Mouse (Mus musculus) embryonic fibroblast, embryonic 13.5 days (primary cell): ENCODE data around the gene Gmnn. TPM values are rescaled to one million over a fixed set of nuclear protein-coding genes. Genes with fewer than 3 reads are reported as not detected.

ENCODE experiments used
- H3K27ac ChIP-seq: 2 replicates; pipeline ENCODE4 v1.5.1; 2012; ENCODE audit warnings: low read length, control low read depth, inconsistent platforms; ENCODE audit not compliant: insufficient read depth
- H3K4me1 ChIP-seq: 2 replicates; pipeline ENCODE4 v1.6.1; 2011; ENCODE audit warnings: low read length; ENCODE audit not compliant: control insufficient read depth, insufficient read depth
- H3K4me3 ChIP-seq: 2 replicates; pipeline ENCODE4 v1.5.1; 2011; ENCODE audit warnings: mild to moderate bottlenecking, control low read depth, low read length; ENCODE audit not compliant: insufficient read depth
- CTCF ChIP-seq: IDR thresholded peaks from 2 replicates; pipeline ENCODE4 v1.5.1; 2011; ENCODE audit warnings: mild to moderate bottlenecking, control low read depth, low read length, moderate library complexity, borderline replicate concordance; ENCODE audit not compliant: insufficient read depth
- POLR2A ChIP-seq: IDR thresholded peaks from 2 replicates; pipeline ENCODE4 v1.6.1; 2011; ENCODE audit warnings: low read depth, mild to moderate bottlenecking, control low read depth, low read length, moderate library complexity
- polyA plus RNA-seq: library from polyadenylated mRNA; stranded (reverse); fragments of >200 nt; gene quantifications from 2 replicates; pipeline ENCODE4 v1.2.4, GENCODE M21; 2011; ENCODE audit warnings: low read depth; ENCODE audit not compliant: missing spikeins, insufficient read length

Gene Gmnn
- polyA plus RNA-seq = 20.9 and 33.8 TPM in 2 replicates

DNA sequence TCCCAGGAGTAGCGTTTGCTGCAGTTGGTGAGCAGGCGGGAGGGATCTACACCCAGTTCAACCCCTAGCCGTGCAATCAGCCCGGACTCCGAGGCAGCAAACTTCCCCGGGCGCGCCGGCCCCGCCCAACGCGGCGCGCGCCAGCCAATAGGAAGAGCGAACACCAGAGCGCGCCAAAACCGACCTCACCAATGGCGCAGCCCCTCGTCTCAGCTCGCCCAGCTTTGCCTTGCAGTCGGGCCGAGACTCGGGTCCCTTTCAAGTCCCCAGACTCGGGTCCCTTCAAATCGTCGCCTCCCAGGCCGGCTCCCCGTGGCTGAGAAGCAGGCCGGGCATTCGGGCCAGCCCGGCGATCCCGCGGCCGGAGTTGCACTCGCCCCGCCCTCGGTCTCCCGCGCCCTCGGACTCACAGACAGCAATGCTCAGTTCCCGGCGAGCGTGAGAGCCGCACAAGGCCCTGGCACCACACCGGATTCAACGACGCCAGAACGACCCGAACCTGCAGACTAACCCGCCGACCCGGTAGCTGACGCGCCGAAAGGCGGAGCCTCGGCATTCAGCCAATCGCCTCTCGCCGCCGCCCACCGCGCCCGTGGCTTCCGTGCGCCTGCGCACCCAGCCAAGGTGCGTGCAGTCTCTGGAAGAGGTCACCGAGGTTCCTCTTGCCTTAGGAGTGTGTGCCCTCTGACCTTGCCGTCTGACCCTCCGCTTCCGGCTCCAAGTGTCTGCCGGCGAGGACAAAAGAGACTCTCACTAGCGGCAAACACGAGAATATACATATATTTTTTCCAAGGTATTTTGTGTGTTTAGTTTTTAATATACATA lies at the start of gene Gmnn:
TSS of gene Gmnn (minus strand) at position 521 of the 825 bp plus-strand sequence.
- H3K27ac ChIP-seq = peak within 1 kb of the TSS; percentile 48
- H3K4me1 ChIP-seq = no peaks in the 10 kb centered on the region
- TF ChIP-seq POLR2A (peak; percentile 91), CTCF (no peak)
- peak within 1 kb of the TSS; percentile 72 for H3K4me3 ChIP-seq

DNA sequence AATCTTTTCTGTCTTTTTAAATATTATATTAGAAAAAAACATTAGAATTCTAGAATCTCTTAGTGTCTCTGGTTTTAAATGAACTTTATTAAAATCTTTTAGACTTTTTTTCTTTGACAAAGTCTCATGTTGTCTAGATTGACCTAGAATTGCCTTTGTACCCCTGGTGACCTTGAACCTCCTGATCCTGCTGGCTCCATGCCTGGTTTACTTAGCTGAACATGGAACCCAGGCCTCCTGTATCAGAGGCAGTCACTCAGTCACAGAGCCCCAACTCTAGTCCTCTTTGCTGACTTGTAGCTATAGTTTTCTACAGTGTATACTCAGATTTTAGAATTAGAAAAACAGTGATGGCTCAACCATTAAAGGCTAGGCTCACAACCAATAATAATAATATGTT lies 44.4 kb upstream of the Gmnn start:
- no peaks in the 10 kb centered on the region; the same call in 1 of the 2 replicates for H3K4me1 ChIP-seq
- TF ChIP-seq POLR2A (no peak), CTCF (no peak)
- H3K27ac ChIP-seq = no peak overlapping the region
- H3K4me3 ChIP-seq = no peak overlapping the region

DNA sequence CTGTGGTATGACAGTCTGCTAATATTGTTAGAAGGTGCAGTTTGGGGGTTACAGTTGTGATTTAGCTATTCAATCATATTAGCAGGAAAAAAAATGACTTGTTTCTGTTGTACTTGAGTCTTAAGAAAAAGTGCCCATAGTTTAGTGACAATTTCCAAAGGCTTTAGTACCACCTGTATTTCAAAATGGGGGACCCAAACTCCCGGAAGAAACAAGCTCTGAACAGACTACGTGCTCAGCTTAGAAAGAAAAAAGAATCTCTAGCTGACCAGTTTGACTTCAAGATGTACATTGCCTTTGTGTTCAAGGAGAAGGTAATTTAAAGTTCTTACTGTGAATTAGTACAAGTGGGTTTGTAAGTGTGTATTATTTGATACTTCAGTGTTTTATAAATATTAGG lies 41.5 kb upstream of the Gmnn start:
- TF ChIP-seq CTCF (no peak), POLR2A (no peak)
- H3K27ac ChIP-seq = no peak overlapping the region
- peaks cover 4% of the 10 kb centered on the region for H3K4me1 ChIP-seq
- H3K4me3 ChIP-seq = peak overlapping the region; percentile 100

DNA sequence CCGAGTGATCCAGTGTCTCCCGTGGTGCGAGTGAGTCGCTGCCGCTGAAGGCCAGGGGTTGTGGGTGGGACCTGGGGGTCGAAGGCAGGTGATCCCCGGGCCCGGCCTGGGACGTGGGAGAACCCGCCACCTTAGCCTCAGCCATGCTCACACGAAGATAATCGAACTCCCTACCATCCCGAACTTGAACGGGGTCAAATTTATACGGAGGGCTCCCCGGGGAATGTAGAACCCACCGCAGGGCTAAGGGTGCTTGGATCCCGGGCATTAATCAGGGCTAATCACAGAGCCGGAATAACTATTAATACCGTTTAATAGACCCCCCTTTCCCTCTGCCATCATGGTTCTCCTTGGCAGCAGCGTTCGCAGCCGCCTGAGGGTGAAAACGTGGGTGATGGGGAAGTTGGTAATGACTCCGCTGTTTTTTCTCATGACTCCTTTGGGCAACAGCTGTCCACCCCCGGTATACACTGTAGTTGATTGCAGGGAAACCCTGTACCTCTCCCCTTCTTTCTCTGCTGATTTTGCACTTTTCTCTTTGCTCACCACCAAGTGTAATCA lies 40.5 kb upstream of the Gmnn start:
- no peak overlapping the region for H3K27ac ChIP-seq
- no peak; the same call in 1 of the 2 replicates for TF ChIP-seq POLR2A
- TF ChIP-seq CTCF = no peak
- H3K4me3 ChIP-seq = peak overlapping the region; percentile 100
- H3K4me1 ChIP-seq = peaks cover 4% of the 10 kb centered on the region

DNA sequence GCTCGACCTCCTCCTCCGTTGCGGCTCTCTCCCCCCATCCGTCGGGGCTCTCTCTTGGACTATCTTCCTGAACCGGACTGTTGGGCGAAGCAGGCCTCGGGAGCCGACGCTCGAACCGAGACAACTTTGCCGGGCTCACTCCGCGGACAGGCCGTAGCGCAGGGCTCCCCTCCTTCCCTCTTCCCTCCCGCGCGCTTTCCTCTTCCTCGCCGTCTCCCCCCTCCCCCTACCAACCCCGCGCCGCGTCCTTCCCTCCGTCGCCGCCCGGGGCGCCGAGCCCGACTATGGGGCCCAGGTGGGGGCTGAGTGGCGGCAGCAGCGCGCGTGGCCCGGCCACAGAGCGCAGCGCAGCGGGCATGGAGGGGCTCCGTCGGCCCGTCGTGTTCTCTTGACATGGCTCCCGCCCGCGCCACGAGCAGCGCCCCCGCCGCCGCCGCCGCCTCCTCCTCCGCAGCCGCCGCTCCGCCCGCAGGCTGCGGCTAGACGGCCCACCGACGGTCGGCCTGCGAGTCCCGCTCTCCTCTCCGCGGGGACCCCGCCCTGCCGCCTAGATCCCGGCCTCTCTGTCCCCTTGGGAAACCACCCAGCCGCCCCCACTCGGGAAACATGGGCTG lies 39.7 kb upstream of the Gmnn start, which contains the start of gene BC005537:
TSS of gene BC005537 (plus strand) at position 350 of the 614 bp plus-strand sequence.
- Histone ChIP-seq H3K4me1 (peaks cover 4% of the 10 kb centered on the region), H3K4me3 (peak within 1 kb of the TSS; percentile 100), H3K27ac (peak within 1 kb of the TSS; percentile 96)
- TF ChIP-seq POLR2A = no peak
- no peak for TF ChIP-seq CTCF

DNA sequence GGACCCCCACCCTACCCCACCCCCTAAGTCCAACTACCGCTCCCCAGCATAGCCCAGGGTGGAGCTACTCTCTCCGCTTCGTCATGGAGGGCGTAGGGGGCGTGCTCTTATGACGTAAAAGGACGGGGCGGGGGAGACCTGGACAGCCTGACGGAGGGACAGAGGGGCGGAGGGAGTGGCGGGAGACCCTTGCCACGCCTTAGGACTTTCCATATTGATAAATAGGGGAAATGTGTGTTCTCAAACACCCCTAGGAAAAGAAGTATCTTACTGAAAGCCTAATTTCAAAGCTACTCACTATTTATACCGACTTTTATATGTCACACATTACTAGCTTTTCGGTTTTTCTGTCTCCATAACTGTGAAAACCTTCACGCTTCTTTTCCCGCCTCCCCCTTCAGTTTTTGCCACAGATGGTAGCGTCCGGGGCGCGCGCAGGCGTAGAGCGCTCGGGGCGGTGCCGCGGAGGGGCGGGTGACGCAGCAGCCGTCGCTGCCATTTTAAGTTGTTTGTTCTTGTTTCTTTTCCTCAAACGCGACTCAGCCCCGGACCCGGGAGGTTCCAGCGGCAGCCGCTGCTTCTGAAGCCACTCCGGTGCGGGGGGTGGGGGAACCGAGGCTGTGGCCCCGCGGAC lies 39.1 kb upstream of the Gmnn start:
- peaks cover 4% of the 10 kb centered on the region for H3K4me1 ChIP-seq
- H3K27ac ChIP-seq = peak overlapping the region; percentile 96
- peak overlapping the region; percentile 100 for H3K4me3 ChIP-seq
- TF ChIP-seq CTCF = no peak
- TF ChIP-seq POLR2A = peak; percentile 99

DNA sequence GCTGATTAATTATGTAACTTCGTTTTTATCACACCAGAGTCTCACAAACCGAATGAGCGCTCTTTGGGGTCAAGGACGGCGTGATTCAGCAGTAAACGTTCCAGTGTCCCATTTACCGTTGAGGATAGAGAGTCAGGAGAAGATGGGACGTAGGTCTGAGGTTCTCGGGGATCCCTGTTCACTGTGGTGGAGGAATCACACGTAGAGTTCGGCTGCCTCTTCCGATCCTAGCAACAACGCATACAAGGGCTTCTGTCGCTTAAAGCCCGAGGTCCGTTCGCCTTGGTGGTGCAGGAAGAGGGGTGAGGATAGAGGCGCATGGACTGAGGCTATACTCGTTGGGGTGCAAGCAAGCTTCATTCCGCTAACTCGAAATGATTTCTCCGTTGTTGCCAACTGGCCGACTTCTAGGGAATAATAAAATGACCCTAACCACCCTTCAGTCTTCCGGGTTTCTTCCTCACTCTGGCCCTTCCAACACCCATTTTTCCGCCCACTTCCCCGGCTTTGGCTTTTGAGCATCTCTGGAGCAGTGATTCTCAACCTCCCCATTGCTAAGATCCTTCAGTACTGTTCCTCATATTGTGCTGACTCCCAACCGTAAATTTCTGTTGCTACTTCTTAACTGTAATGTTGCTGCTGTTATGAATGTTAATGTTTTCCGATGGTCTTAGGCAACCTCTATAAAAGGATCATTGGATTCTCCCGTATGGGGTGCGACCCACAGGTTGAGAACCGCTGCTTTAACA lies 38.4 kb upstream of the Gmnn start:
- Histone ChIP-seq H3K4me1 (peaks cover 4% of the 10 kb centered on the region), H3K27ac (peak overlapping the region; percentile 58), H3K4me3 (peak overlapping the region; percentile 41)
- TF ChIP-seq CTCF (no peak), POLR2A (peak; percentile 75)

DNA sequence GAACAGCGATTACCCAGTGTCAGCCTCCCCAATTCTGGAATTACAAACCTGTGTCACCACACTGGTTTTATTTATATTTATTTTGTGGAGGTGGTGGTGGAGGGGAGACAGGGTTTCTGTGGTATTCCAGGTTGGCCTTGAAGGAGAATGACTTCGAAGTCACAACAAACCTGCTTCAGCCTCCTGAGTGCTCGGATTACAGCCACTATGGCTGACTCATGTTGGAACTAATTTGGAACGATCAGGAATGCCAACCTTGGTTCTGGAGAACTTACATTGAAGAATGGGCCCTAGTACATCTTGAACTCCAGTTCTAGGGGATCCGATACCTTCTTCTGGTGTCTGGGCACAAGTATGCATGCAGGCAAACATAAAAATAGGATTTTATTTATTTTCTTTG lies 37.7 kb upstream of the Gmnn start:
- Histone ChIP-seq H3K27ac (peak overlapping the region; percentile 58; the same call in 1 of the 2 replicates), H3K4me3 (no peak overlapping the region), H3K4me1 (peaks cover 4% of the 10 kb centered on the region)
- TF ChIP-seq POLR2A (no peak), CTCF (no peak)

DNA sequence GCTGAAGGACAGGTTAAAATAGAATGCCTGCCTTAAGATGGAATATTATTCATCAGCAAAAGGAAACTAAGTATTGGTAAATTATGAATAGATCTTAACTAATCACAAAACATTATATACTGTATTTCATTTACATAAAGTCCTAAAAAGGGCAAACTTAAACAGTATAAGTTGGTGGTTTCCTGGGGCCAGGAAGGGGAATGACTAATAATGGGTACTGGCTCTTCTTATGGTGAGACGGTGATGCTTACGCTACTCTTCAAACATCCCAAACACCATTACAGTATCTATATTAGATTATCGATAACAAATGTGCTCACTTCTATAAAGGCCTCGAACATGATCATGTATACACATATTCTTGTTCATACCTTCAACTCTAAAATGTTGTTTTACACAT lies 37.0 kb upstream of the Gmnn start:
- Histone ChIP-seq H3K4me3 (no peak overlapping the region), H3K27ac (no peak overlapping the region), H3K4me1 (peaks cover 4% of the 10 kb centered on the region)
- TF ChIP-seq CTCF (no peak), POLR2A (no peak)
